In the genomic region with DNA sequence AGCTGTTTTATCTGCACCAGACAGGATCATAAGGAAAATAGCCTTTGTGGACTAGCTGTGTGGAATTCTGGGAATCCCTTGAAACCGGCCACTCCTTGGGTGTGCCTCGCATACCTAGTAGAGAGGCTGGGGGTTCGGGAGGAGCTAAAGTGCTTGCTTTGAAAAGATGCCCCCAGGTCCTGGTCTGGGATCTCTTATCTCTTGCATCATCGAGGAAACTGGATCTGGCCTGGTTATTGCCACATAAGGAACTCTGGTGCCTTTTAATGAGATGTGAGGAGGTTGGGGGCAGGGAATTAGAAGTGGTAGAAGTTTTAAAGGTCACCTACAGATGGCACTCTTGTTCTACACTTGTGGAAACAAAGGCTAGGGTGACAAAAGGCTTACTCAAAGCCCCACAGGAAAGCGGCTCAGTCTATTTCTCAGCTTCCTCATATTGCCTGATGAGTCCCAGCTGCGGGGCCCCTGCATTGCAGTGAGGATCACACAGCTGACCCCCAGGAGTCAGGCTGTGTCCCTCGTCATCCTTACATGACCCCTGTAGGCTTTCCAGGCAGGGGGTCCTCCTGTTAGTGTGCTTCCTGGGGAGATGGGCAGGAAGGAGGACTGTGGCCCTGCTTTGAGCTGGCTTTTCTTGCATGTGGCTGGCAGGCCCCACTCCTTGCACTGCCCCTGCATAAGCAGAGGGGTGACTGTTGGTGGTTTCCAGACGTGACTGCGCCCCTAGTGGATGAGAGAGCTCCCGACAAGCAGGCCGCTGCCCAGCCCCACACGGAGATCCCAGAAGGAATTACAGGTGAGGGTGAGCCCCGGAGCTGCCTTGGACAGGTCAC, we compare ENCODE assay signal across 8 mouse cellular contexts. TPM values are rescaled to one million over a fixed set of nuclear protein-coding genes. Genes with fewer than 3 reads are reported as not detected.
DNase-seq lines count a peak whose midpoint lies in the region; ATAC-seq and TF ChIP-seq lines count a peak whose summit lies in the region.

No protein-coding gene starts in this region.

- no peaks in the 10 kb centered on the region for H3K27me3 ChIP-seq in forebrain, embryonic 12.5 days
- H3K27me3 ChIP-seq in neural tube, embryonic 15.5 days (replicated peaks): no peaks in the 10 kb centered on the region

- H3K4me3 ChIP-seq in ES-E14 (ENCODE audit: insufficient read depth in 1 of 2, low read depth in 1 of 2, low read length in 2 of 2, poor library complexity in 1 of 2, severe bottlenecking in 1 of 2): peak overlapping the region; percentile 28 to 54
- H3K4me3 ChIP-seq in forebrain, embryonic 12.5 days (replicated peaks): no peak overlapping the region
- H3K4me3 ChIP-seq in lung, adult 2 months (replicated peaks; ENCODE audit: extremely low read depth, low read depth, low read length): no peak overlapping the region
- no peak overlapping the region for H3K4me3 ChIP-seq in neural tube, embryonic 15.5 days (replicated peaks)

- no peaks in the 10 kb centered on the region for H3K36me3 ChIP-seq in ES-E14 (ENCODE audit: control insufficient read depth, insufficient read depth, low read length, poor library complexity, severe bottlenecking)
- H3K36me3 ChIP-seq in forebrain, embryonic 12.5 days (replicated peaks): 0 out of 2 replicates have a peak, but pooled peaks cover 8% of the 10 kb centered on the region
- peaks cover 62% of the 10 kb centered on the region for H3K36me3 ChIP-seq in neural tube, embryonic 15.5 days

- ATAC-seq in cerebellum, adult (ENCODE audit: insufficient number of reproducible peaks, low FRiP score, low TSS enrichment): peak; percentile 36; the same call in 1 of the 2 replicates
- ATAC-seq in forebrain, embryonic 12.5 days (ENCODE audit: low FRiP score): peak; percentile 67; the same call in 1 of the 2 replicates
- no peak for ATAC-seq in neural tube, embryonic 15.5 days (ENCODE audit: low FRiP score)

- no peak overlapping the region for H3K4me2 ChIP-seq in forebrain, embryonic 12.5 days
- H3K4me2 ChIP-seq in neural tube, embryonic 15.5 days: no peak overlapping the region

- peak; percentile 65 for TF ChIP-seq CTCF in lung, adult 2 months (IDR thresholded peaks at IDR 0.05; ENCODE audit: insufficient read depth, low read length)

- peak overlapping the region; percentile 91 for H3K9ac ChIP-seq in ES-E14 (ENCODE audit: insufficient read depth, low read depth, low read length, poor library complexity, severe bottlenecking)
- H3K9ac ChIP-seq in forebrain, embryonic 12.5 days: no peak overlapping the region
- H3K9ac ChIP-seq in neural tube, embryonic 15.5 days (replicated peaks): no peak overlapping the region

- peak overlapping the region; percentile 100 for H3K27ac ChIP-seq in ES-E14 (ENCODE audit: insufficient read depth, low read depth, low read length, poor library complexity, severe bottlenecking)
- peak overlapping the region; percentile 25; the same call in 1 of the 2 replicates for H3K27ac ChIP-seq in forebrain, embryonic 12.5 days
- peak overlapping the region; percentile 48 for H3K27ac ChIP-seq in neural tube, embryonic 15.5 days (replicated peaks)

- 16% methylated on average over 13 of the region's 13 CpGs for WGBS in forebrain, embryonic 12.5 days
- 22% methylated on average over 13 of the region's 13 CpGs for WGBS in lung, adult 2 months
- WGBS in neural tube, embryonic 15.5 days: 19% methylated on average over 13 of the region's 13 CpGs

- H3K4me1 ChIP-seq in ES-E14 (ENCODE audit: control insufficient read depth in 2 of 2, insufficient read depth in 2 of 2, low read length in 2 of 2, poor library complexity in 1 of 2): peaks cover 5 to 35% of the 10 kb centered on the region in 2 experiments; a peak in 3 of 4 replicates
- peaks cover 12% of the 10 kb centered on the region for H3K4me1 ChIP-seq in forebrain, embryonic 12.5 days
- H3K4me1 ChIP-seq in lung, adult 2 months (ENCODE audit: control insufficient read depth, insufficient read depth, low read length): no peaks in the 10 kb centered on the region
- H3K4me1 ChIP-seq in neural tube, embryonic 15.5 days: peaks cover 10% of the 10 kb centered on the region

- in situ Hi-C loops in ES-E14 (cut with MboI; ENCODE audit: low sequenced_read_pairs in 2 of 2, unreplicated experiment in 2 of 2): no loop called here

- no peaks in the 10 kb centered on the region for H3K9me3 ChIP-seq in ES-E14 (ENCODE audit: control insufficient read depth, insufficient read depth, low read depth, low read length)
- no peaks in the 10 kb centered on the region for H3K9me3 ChIP-seq in forebrain, embryonic 12.5 days
- H3K9me3 ChIP-seq in neural tube, embryonic 15.5 days (replicated peaks): no peaks in the 10 kb centered on the region

- TF ChIP-seq POLR2A in lung, adult 2 months (IDR thresholded peaks at IDR 0.05; ENCODE audit: borderline replicate concordance, extremely low read depth, low read depth, low read length): no peak

- DNase-seq in ES-E14 (ENCODE audit: low read depth, low spot score): peak; percentile 99
- DNase-seq in heart, postnatal 4 days: peak; percentile 67
- peak; percentile 41 to 69 for DNase-seq in layer of hippocampus, adult 18-20 months (ENCODE audit: low spot score in 2 of 2)
- DNase-seq in lung, adult 2 months: peak; percentile 60
- peak; percentile 52 to 69 for DNase-seq in thymus, postnatal 10 days (ENCODE audit: low spot score in 2 of 2)

TF ChIP-seq in ES-E14, 5 proteins besides CTCF, POLR2A, EP300 and RAD21:
- TF ChIP-seq HCFC1 (IDR thresholded peaks at IDR 0.05; ENCODE audit: borderline replicate concordance, insufficient read depth, low read length) (0 out of 2 replicates have a peak, but pooled peaks have one; percentile 9), CHD2 (IDR thresholded peaks at IDR 0.05; ENCODE audit: low read depth, low read length) (peak; percentile 87), ZC3H11A (IDR thresholded peaks at IDR 0.05; ENCODE audit: borderline replicate concordance, low read depth, low read length) (no peak), ZNF384 (IDR thresholded peaks at IDR 0.05; ENCODE audit: low read depth, low read length) (no peak), MAFK (IDR thresholded peaks at IDR 0.05; ENCODE audit: insufficient read depth, low read depth, low read length) (peak; percentile 54; the same call in 1 of the 2 replicates)

RNA-seq across cellular contexts. Expression of a gene that starts 58.2 kb away (rescaled TPM):
- total RNA-seq in ES-E14 (2012; rRNA removed): 8.8 and 9.7 TPM in 2 replicates
- polyA plus RNA-seq in forebrain, embryonic 12.5 days (2016; fragmentation: Nextera tagmentation; extraction: Ambion mirVana): 115 and 134 TPM in 2 replicates
- total RNA-seq in heart, postnatal 4 days (2021): 1 to 10 TPM; 7.1 to 8.1 TPM
- total RNA-seq in layer of hippocampus, adult 18-20 months (2021): 100 to 1,000 TPM; 329 to 337 TPM
- 55.3 and 77.9 TPM in 2 replicates for polyA plus RNA-seq in lung, adult 2 months (2012; rRNA removed)
- polyA plus RNA-seq in neural tube, embryonic 15.5 days (2015; fragmentation: Nextera tagmentation; extraction: Ambion mirVana): 880 and 1,075 TPM in 2 replicates

Comparison
In these comparisons a context has a peak if more than half of its experiments do, and no peak if none do; other contexts are left out.
1. H3K27ac ChIP-seq: peak in every context shown above with its lines; median percentile 100 in ES-E14; 48 in neural tube, embryonic 15.5 days; 25 in forebrain, embryonic 12.5 days.
2. H3K4me3 ChIP-seq: peak in ES-E14 (2 of 2); none in forebrain, embryonic 12.5 days (single experiment), lung, adult 2 months (single experiment) and neural tube, embryonic 15.5 days (single experiment).
3. RNA of a gene that starts 58.2 kb away (total RNA-seq): 329 to 337 TPM in layer of hippocampus, adult 18-20 months; 8.8 to 9.7 TPM in ES-E14 and 7.1 to 8.1 TPM in heart, postnatal 4 days; every median in the first group is over 10 times any median in the second.
4. Peak in every context shown above with its lines, with median percentiles within 50 percentile points of each other: DNase-seq.